Mouse (Mus musculus) olfactory bulb, adult 2 months (tissue): Measurements from ENCODE around the gene Cts8.

Source experiments
- CTCF ChIP-seq: fragments of 200-500 bp; IDR thresholded peaks from 2 replicates; pipeline ENCODE4 v1.5.1; 2012; ENCODE audit warnings: low read depth, mild to moderate bottlenecking, low read length, moderate library complexity; ENCODE audit not compliant: insufficient read depth
- POLR2A ChIP-seq: fragments of 200-500 bp; IDR thresholded peaks from 2 replicates; pipeline ENCODE4 v1.6.1; 2012; ENCODE audit warnings: mild to moderate bottlenecking, low read depth, low read length, moderate library complexity; ENCODE audit not compliant: insufficient read depth

GRCm38 (mm10) chr13:61241076-61241947, 13.8 kb downstream of the Cts8 start:
- TF ChIP-seq POLR2A: no peak
- no peak for TF ChIP-seq CTCF
